Mouse (Mus musculus) thymus, postnatal 36 days (tissue): Measurements from ENCODE around the gene Cyp2f2.

Source experiments
- DNase-seq, 2 experiments: peaks; one replicate each; pipeline ENCODE4 v3.0.0; 2022; ENCODE audit warnings: mixed read lengths in 2 of 2

The Cyp2f2 gene

GRCm38 (mm10) chr7:27179217-27179918 lies 59.7 kb downstream of the Cyp2f2 start:
- no peak for DNase-seq

DNA sequence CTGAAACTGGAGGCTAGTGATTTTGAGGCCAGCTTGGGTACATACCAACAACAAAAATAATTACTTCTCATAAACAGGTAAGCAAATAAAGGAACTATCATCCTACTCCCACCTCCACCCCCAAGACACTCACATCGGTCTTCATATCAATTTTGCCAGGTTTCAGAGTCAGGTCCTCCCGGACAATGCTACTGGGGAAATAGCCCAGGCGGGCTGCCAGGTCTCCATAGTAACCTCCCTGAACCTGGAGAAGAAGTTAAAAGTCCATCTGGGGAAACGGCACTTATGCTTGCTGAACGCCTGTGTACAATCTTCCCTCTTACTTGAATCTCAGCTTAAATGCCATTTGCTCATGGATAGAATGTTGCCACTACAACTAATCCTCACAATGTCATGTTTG lies 60.3 kb downstream of the Cyp2f2 start:
- no peak for DNase-seq

DNA sequence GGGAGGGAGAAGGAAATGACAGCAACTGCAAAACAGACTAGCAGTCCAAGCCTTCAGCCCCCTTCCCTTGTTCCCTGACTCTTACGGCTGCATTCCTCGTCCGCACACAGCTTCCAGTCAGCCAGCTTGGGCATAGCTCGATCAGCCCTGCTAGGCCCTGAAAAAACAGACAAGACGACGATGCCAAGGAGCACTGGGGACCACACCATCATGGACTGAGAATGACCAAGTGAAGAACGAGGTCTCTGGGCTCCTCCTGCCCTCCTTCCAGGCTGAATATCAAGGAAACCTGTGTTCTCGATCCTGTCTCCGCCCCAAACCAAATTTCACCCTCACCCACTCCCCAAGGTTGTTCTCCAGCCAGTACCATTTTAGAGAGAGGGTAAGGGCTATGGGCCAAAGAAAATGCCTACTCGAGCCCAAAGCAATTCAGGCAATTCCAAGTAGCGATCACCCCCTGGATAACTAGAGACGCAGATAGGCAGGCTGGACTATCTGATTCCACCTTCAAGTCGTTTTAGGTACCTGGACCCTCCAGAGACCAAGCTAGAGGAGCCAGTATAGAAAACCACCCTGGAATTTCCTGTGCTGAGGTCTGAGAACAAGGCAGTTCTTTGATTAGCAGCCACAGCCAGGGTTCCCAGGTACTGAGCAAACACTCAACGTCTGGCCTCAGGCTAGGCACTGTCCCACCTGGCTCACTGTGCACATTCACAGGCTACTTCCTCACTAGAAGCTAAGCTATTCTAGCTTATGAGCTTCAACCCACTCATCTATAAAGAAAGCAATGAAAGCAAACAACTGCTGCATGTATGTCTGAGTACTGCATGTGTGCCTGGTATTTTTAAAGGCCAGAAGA lies 61.4 kb downstream of the Cyp2f2 start, which contains the start of the genes Gm21983 and Mia:
TSS of gene Gm21983 (minus strand) at position 250 of the 859 bp plus-strand sequence.
TSS of gene Mia (minus strand) at position 321 of the 859 bp plus-strand sequence.
- no peak for DNase-seq

DNA sequence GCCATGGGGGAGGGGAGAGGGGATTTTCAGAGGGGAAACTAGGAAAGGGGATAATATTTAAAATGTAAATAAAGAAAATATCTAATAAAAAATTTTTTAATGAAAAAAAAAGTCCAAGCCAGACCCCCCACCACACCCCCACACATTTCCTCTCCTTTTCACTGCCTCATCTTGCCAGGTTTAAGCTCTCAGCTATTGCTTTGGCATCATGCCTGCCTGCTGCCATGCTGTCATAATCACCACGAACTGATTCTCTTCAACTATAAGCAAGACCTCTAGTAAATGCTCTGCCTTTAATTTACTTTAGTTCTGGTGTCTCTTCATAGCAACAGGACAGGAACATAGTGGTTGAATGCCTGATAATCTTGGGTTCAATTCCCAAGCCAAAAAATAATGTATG lies 62.8 kb downstream of the Cyp2f2 start:
- DNase-seq, result no peak
